Mouse (Mus musculus): ENCODE results near the gene Ahsa2. TPM values are rescaled to one million over a fixed set of nuclear protein-coding genes. Genes with fewer than 3 reads are reported as not detected.
"Not testable (repeated sequence)": the region's sequence is repeated elsewhere in the genome, so short reads cannot be mapped to it uniquely, and the experiment has no call there.

Gene Ahsa2
- total RNA-seq (2021): 10 to 100 TPM; 54.7 to 56.4 TPM
- long read RNA-seq, transcript Ahsa2-201 (9 exons, 3,023 nt): major isoform, 15 of 30 reads
- long read RNA-seq, partial matches to known transcripts: 0 of 30 reads
- long read RNA-seq, other reads (novel, unspliced or antisense): 12 of 30 reads

DNA sequence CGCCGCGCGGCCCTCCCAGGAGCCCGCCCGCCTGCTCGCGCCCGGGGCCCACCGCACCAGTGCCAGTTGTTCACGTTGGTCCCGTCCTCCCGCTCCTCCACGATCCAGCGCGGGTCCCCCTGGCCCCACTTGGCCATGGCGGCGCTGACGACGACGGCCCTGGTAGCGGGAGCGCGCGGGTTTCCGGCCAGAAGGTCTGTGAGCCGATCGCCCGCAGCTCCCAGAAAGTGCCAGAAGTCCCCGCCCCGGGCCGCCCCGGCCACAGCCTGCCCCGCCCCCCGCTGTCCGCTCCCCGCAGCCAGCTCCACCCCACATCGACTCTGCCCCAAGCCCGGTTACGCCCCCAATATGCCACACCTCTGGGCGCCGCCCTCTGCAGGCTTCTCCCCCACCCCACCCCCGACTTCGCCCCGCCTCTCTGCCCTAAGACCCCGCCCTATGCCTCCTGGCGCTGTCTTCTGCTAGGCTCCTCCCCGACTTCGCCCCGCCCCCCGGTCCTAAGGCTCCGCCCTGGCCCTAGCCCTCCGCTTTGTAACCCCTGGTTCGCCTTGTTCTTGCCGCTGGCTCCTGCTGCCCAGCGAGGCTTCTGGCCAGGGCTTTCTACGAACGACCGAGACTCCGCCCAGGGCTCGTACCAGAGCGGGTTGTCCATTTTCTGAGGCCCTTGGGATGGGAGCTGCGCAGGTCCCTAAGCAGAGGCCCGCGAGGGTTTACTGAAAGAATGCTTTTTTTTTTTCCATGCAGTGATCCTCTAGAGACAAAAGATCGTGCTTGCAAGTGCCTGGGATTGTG, at the start of gene Ahsa2:
Gene Ahsa2, minus strand, starts transcription at position 313 of the 792 bp plus-strand sequence.
- DNase-seq (ENCODE audit: low spot score in 2 of 2): peak; percentile 89 to 95

DNA sequence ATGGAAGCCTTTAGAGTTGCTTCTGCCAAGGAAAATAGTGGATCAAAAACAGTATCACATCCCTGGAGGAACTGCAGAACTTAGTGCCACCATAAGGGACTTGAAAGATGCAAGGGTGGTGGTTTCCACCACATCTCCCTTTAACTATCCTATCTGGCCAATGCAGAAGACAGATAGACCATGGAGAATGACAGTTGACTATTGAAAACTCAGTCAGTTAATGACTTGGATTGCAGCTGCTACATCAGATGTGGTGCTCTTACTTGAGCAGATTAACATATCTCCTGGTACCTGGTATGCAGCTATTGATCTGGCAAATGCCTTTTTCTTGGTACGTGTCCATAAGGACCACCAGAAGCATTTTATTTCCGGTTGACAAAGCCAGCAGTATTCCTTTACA, 39.6 kb upstream of the Ahsa2 start:
- no peak for DNase-seq (ENCODE audit: low spot score in 2 of 2)

GRCm38 (mm10) chr11:23520473-23521205, 22.8 kb upstream of the Ahsa2 start, which contains the start of gene 1700093K21Rik:
Gene 1700093K21Rik, minus strand, starts transcription at chr11:23521155.
- DNase-seq (ENCODE audit: low spot score in 2 of 2): peak in 1 of 2 experiments; percentile 68

GRCm38 (mm10) chr11:23518981-23519380, 21.2 kb upstream of the Ahsa2 start:
- DNase-seq (ENCODE audit: low spot score in 2 of 2): no peak

DNA sequence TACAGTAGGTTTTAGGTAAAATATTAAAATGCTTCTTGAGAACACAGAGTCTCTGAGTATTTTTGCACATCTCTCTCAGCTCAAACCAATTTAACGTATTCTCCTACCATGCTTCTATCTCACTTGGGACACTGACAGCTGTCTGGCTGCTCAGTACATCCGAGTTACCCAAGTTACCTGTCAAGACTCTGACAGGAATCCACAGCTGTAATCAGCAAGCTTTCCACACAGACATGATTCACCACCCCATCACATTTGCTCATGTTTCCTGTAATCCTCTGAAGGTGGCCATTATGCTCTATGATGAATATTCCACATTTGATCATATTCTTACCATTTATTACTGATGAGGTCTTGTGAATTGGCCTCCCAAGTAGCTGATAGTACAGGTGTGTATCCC, 17.5 kb upstream of the Ahsa2 start:
- DNase-seq (ENCODE audit: low spot score in 2 of 2): no peak

GRCm38 (mm10) chr11:23514785-23515184, 17.0 kb upstream of the Ahsa2 start:
- DNase-seq (ENCODE audit: low spot score in 2 of 2): not testable (repeated sequence)

- not testable (repeated sequence) for DNase-seq (ENCODE audit: low spot score in 2 of 2)
Measured at GRCm38 (mm10) chr11:23504801-23505200, 7.0 kb upstream of the Ahsa2 start.

- DNase-seq (ENCODE audit: low spot score in 2 of 2): no peak
Measured at GRCm38 (mm10) chr11:23498609-23499008, 779 bp upstream of the Ahsa2 start.

DNA sequence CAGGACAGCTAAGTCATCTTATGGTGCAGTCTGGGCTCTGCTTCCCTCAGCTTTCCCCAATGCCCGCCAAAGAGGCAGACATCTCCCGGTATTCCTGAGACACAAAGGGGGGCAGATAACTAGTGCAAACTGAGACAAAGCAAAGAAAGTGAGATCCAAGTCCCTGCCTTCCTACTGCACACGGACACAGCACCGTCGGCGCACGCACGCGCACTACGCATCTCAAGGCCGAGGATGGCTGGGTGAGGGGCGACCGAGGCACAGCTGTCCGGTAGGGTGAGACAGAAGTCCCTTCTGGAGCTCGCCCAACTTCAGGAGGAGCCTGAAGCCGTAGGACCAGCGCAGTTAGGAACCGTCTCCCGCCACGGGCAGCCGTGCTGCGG, 504 bp downstream of the Ahsa2 start:
- DNase-seq (ENCODE audit: low spot score in 2 of 2): peak; percentile 53 to 69

- DNase-seq (ENCODE audit: low spot score in 2 of 2): peak in 1 of 2 experiments; percentile 24
Measured at GRCm38 (mm10) chr11:23496661-23497060, 1.2 kb downstream of the Ahsa2 start.

DNA sequence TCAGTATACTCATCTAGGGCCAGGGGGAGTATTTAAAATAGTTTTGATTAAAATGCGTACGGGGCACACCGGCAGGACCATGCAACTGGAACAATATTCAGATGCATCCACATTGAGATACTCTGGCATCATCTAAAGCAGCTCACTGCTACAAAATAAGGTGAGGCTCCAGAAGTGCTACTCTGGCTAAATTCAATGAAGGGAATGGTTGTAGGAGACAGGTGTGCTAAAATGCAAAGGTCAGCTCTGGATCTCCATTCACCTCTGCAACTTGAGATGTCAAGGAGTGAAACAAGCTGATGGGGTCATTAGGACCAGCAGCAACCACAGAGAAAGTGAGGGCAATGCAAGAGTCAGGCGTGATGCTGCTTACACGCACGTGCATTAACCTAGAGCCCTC, 2.6 kb downstream of the Ahsa2 start:
- DNase-seq (ENCODE audit: low spot score in 2 of 2): no peak

DNA sequence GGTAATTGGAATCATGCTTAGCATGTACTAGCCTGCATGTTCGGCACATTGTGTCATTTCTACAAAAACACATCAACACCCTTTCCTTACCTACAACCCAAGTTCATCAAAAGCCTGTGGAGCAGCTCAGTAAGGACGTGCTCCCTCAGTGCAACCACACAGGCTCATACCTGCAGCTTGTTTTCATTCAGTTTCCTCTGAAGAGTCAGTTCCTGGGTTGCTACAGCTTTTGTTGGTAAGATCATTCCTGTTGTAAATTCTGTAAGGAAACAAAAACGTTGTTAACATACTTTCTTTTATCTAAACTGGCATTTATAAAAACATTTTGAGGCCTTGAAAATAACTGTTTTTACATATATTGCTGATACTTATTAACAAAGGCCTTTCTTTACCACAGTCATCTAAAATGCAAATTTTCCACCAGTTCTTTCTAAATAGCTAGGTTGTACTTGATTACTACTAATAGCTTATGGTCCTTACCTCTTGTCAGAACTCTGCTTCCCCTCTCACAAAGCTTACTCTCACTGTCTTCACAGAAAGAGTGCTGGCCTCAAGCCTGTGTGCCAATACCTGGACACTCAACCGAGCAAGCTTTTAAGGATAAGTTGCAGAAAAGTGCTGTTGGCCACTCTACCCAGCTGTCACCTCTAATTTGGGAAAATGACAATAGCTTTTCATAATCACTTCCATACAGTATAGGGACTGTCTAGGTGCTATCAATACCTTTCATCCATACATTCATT, 5.6 kb downstream of the Ahsa2 start:
- no peak for DNase-seq (ENCODE audit: low spot score in 2 of 2)

DNA sequence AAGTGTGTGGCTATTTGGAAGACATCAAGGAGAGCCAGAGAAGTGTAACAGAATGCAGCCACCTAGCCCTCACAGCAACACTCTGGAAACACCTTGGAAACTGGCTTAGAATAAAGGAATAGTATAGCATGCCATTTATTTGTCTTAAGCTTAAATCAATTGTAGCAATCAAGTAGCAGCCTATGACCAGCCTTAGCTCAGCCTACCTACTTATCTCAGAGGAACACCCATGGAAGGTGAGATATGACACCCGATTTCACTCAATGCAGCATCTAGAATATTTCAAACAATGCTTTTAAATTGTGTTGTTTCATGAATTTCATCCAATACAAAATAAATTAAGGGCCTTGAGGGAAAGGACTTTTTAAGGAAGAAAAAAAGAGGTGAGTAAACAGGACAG, 7.9 kb downstream of the Ahsa2 start:
- DNase-seq (ENCODE audit: low spot score in 2 of 2): no peak

DNA sequence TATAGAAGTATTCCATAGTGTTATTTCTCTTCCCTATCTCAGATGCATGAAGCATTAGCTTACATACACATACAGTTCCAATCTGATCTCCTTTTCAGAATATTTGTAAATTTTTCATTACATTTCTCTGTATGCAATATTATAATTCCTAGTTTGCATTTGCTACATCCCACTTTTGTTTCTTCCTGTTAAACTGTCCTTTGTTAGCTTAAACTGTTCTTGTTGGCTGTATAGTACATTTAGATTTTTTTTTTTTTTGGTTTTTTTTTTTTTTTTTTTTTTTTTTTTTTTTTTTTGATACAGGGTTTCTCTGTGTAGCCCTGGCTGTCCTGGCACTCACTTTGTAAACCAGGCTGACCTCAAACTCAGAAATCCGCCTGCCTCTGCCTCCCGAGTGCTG, 32.0 kb downstream of the Ahsa2 start:
- DNase-seq (ENCODE audit: low spot score in 2 of 2): not testable (repeated sequence)

Small RNA genes within 50 kb of the gene (microRNA-seq; reads per million reads assigned to microRNA genes)
- gene Gm47279: 0 reads per million in 2 experiments

Other genes with a start within 250 kb of the Ahsa2 start
- 10 to 100 TPM; 63.3 to 68.2 TPM for gene Xpo1, start 242.0 kb downstream of the Ahsa2 start, total RNA-seq (2021)
- gene Usp34, start 191.1 kb downstream of the Ahsa2 start, total RNA-seq (2021): 10 to 100 TPM; 78.9 to 84.7 TPM
- gene 1700093K21Rik, start 23.1 kb upstream of the Ahsa2 start, total RNA-seq (2021): not detected
- 10 to 100 TPM; 27.7 to 28.4 TPM for gene 0610010F05Rik, start 135.6 kb upstream of the Ahsa2 start, total RNA-seq (2021)
- 10 to 100 TPM; 12.2 to 14.6 TPM for gene Pus10, start 167.6 kb upstream of the Ahsa2 start, total RNA-seq (2021)
- gene Pex13, start 167.9 kb upstream of the Ahsa2 start, total RNA-seq (2021): 10 to 100 TPM; 23.9 to 25.0 TPM

Data from layer of hippocampus, adult 18-20 months (tissue).